Mouse (Mus musculus) thymus, postnatal 4 days (tissue): ENCODE results near the gene Anapc15.
A peak's percentile ranks its signal among the peaks of the same experiment; 100 is the strongest.
"Not testable (repeated sequence)": the region's sequence is repeated elsewhere in the genome, so short reads cannot be mapped to it uniquely, and the experiment has no call there.

Experiments
- DNase-seq: peaks from one replicate; pipeline ENCODE4 v3.0.0; 2021

Gene Anapc15

GRCm38 (mm10) chr7:101900331-101901097 lies 37.0 kb downstream of the Anapc15 start:
- DNase-seq: no peak

GRCm38 (mm10) chr7:101901969-101902368 lies 38.5 kb downstream of the Anapc15 start:
- DNase-seq: no peak

GRCm38 (mm10) chr7:101902846-101903245 lies 39.3 kb downstream of the Anapc15 start:
- no peak for DNase-seq

- peak; percentile 95 for DNase-seq
Observed at GRCm38 (mm10) chr7:101905561-101906286, 42.2 kb downstream of the Anapc15 start, which contains the start of gene Lamtor1. Gene Lamtor1 (plus strand): TSS chr7:101905904.

- no peak for DNase-seq
Observed at GRCm38 (mm10) chr7:101906287-101906681, 42.8 kb downstream of the Anapc15 start, which contains the start of gene Tomt. Gene Tomt (minus strand): TSS chr7:101906359.

- DNase-seq: peak; percentile 23
Observed at GRCm38 (mm10) chr7:101906696-101907095, 43.2 kb downstream of the Anapc15 start.

- DNase-seq: no peak
Observed at GRCm38 (mm10) chr7:101908367-101908766, 44.9 kb downstream of the Anapc15 start.

- DNase-seq: no peak
Observed at GRCm38 (mm10) chr7:101910138-101910537, 46.6 kb downstream of the Anapc15 start.

- peak; percentile 37 for DNase-seq
Observed at GRCm38 (mm10) chr7:101911982-101912381, 48.5 kb downstream of the Anapc15 start.

GRCm38 (mm10) chr7:101918071-101918470 lies 54.6 kb downstream of the Anapc15 start:
- DNase-seq: peak; percentile 74

GRCm38 (mm10) chr7:101925892-101926291 lies 62.4 kb downstream of the Anapc15 start:
- not testable (repeated sequence) for DNase-seq

GRCm38 (mm10) chr7:101928093-101928492 lies 64.6 kb downstream of the Anapc15 start:
- no peak for DNase-seq

- no peak for DNase-seq
Observed at GRCm38 (mm10) chr7:101932551-101932950, 69.0 kb downstream of the Anapc15 start.

GRCm38 (mm10) chr7:101933300-101933699 lies 69.8 kb downstream of the Anapc15 start:
- DNase-seq: peak; percentile 43

- DNase-seq: peak; percentile 95
Observed at GRCm38 (mm10) chr7:101933751-101934240, 70.3 kb downstream of the Anapc15 start, which contains the start of the genes Lrrc51 and Numa1. Gene Lrrc51 (minus strand): TSS chr7:101933895. Gene Numa1 (plus strand): TSS chr7:101934111.

GRCm38 (mm10) chr7:101935957-101936356 lies 72.4 kb downstream of the Anapc15 start:
- DNase-seq: no peak

- DNase-seq: no peak
Observed at GRCm38 (mm10) chr7:101936996-101937395, 73.5 kb downstream of the Anapc15 start.

- no peak for DNase-seq
Observed at GRCm38 (mm10) chr7:101937569-101937968, 74.1 kb downstream of the Anapc15 start.

- DNase-seq: no peak
Observed at GRCm38 (mm10) chr7:101938348-101938747, 74.8 kb downstream of the Anapc15 start.

GRCm38 (mm10) chr7:101939758-101940157 lies 76.2 kb downstream of the Anapc15 start:
- DNase-seq: no peak

- not testable (repeated sequence) for DNase-seq
Observed at GRCm38 (mm10) chr7:101949008-101949407, 85.5 kb downstream of the Anapc15 start.
